Mouse (Mus musculus) heart, adult 2 months (tissue): ENCODE measurements around the gene Adgrv1.

Source experiments
- CTCF ChIP-seq: fragments of 200-600 bp; IDR thresholded peaks from 2 replicates; pipeline ENCODE4 v1.8.1; 2022; ENCODE audit warnings: antibody characterized with exemption, mild to moderate bottlenecking, moderate library complexity
- EP300 ChIP-seq: fragments of 200-500 bp; IDR thresholded peaks from 2 replicates; pipeline ENCODE4 v1.6.1; 2011; ENCODE audit warnings: low read depth, low read length, control low read depth; ENCODE audit not compliant: insufficient read depth
- POLR2A ChIP-seq: fragments of 200-500 bp; IDR thresholded peaks from 2 replicates; pipeline ENCODE4 v1.6.1; 2011; ENCODE audit warnings: mild to moderate bottlenecking, low read depth, low read length, control low read depth; ENCODE audit not compliant: insufficient read depth

- TF ChIP-seq CTCF (no peak), EP300 (no peak), POLR2A (no peak)
Measured at GRCm38 (mm10) chr13:81236758-81237395, 396.1 kb downstream of the Adgrv1 start.
